Mouse (Mus musculus) neural tube, embryonic 12.5 days (tissue): ENCODE results near the gene Tex52. TPM values are rescaled to one million over a fixed set of nuclear protein-coding genes. Genes with fewer than 3 reads are reported as not detected.

Experiments used
- ATAC-seq: fragments of 200-750 bp; cut with Nextera tagmentation; 2 replicates; pipeline ENCODE4 v1.8.0; 2017; ENCODE audit warnings: low read depth, mild to moderate bottlenecking, moderate TSS enrichment, moderate library complexity; ENCODE audit not compliant: low FRiP score
- H3K27ac ChIP-seq: fragments of 300-500 bp; sonication (generic); 2 replicates; pipeline ENCODE4 v1.5.1; 2016
- H3K27me3 ChIP-seq: fragments of 300-500 bp; sonication (generic); replicated peaks from 2 replicates; pipeline ENCODE4 v1.6.1; 2016; ENCODE audit warnings: mild to moderate bottlenecking
- H3K36me3 ChIP-seq: fragments of 300-500 bp; sonication (generic); 2 replicates; pipeline ENCODE4 v1.6.1; 2016; ENCODE audit warnings: mild to moderate bottlenecking
- H3K4me1 ChIP-seq: fragments of 300-500 bp; sonication (generic); 2 replicates; pipeline ENCODE4 v1.6.1; 2016
- H3K4me2 ChIP-seq: fragments of 300-500 bp; sonication (generic); replicated peaks from 2 replicates; pipeline ENCODE4 v1.6.1; 2016; ENCODE audit warnings: mild to moderate bottlenecking
- H3K4me3 ChIP-seq: fragments of 300-500 bp; sonication (generic); 2 replicates; pipeline ENCODE4 v1.5.1; 2016
- H3K9ac ChIP-seq: fragments of 300-500 bp; sonication (generic); 2 replicates; pipeline ENCODE4 v1.6.1; 2016; ENCODE audit warnings: mild to moderate bottlenecking
- H3K9me3 ChIP-seq: fragments of 300-500 bp; sonication (generic); 2 replicates; pipeline ENCODE4 v1.6.1; 2016; ENCODE audit warnings: mild to moderate bottlenecking
- WGBS: fragments of 180-500 bp; shearing (Covaris S2); methylation state at CpG from one replicate; pipeline ENCODE4 v1.1.7; 2016; 5-methylcytosine and 5-hydroxymethylcytosine counted together
- polyA plus RNA-seq: library from polyadenylated mRNA; unstranded; fragments of >200 nt; fragmentation: Nextera tagmentation; extraction: Ambion mirVana; gene quantifications from 2 replicates; pipeline ENCODE4 v1.2.1, GENCODE M21; 2016

Tex52 gene
- polyA plus RNA-seq: 0.17 and 0.34 TPM in 2 replicates

DNA sequence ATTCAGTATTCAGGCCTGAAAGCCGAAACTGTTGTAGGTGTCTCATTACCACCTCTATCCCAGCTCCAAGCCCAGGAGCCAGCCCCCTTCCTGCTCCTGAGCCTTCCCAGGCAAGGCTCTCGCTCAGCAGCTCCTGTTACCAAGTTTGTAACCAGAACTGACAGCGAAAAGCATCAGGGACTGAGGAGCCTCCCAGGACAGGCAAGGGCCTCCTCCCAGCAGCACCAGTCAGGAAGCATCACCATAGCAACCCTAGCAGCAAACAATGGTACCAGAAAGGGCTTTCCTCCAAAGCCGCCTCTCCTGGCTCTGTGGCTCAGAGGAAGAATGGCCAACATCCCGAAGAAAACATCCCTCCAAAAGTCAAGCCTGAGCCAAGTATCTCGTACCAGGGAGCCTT is at the start of gene Tex52, which contains the start of gene Gm44596:
Gene Tex52 (plus strand): TSS at position 265 of the 400 bp plus-strand sequence.
Gene Gm44596 (plus strand): TSS at position 312 of the 400 bp plus-strand sequence.
- Histone ChIP-seq H3K9ac (no peak within 1 kb of the TSS), H3K27me3 (no peaks in the 10 kb centered on the region), H3K4me2 (no peak within 1 kb of the TSS), H3K4me1 (peaks cover 10% of the 10 kb centered on the region; the same call in 1 of the 2 replicates), H3K36me3 (peaks cover 52% of the 10 kb centered on the region), H3K4me3 (no peak within 1 kb of the TSS), H3K9me3 (no peaks in the 10 kb centered on the region), H3K27ac (no peak within 1 kb of the TSS)
- 34% methylated on average over 6 of the region's 6 CpGs for WGBS
- 0 out of 2 replicates have a peak, but pooled peaks have one; percentile 58 for ATAC-seq

DNA sequence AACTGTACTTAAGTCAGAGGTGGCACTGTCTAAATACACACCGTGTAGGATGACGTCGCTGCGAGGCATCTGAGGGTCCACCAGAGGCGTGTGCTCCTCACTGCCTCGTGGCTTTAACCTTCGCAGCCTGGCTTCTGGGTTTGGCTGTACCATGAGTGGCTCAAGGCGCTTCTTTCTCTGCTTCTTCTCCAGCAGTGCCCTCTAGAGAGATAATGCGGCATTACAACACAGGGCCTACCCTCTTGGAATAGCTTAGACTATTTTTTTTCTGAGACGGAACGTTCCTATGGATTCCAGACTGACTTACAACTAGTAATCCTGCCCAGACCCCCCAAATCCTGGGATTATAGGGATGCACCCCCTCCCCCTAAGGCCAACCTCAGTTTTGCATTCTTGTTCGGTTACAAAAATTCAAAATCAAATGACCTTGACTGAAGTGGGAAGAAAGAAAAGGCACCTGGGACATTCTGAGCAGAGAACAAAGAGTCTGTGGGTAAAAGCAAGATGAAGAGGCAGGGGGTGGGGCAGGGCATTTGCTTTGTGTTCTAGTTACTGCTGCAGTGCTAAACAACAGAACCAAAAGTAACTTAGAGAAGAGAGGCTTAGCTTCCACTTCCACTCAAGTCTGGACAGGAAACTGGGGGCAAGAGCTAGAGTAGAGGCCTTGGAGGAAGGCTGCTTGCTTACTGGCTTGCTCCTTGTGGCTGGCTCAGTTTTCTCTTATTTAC is 40.7 kb upstream of the Tex52 start:
- Histone ChIP-seq H3K4me3 (no peak overlapping the region), H3K27me3 (no peaks in the 10 kb centered on the region), H3K27ac (no peak overlapping the region), H3K36me3 (peaks cover 52% of the 10 kb centered on the region), H3K9me3 (peaks cover 7% of the 10 kb centered on the region; the same call in 1 of the 2 replicates), H3K4me2 (no peak overlapping the region), H3K4me1 (peaks cover 3% of the 10 kb centered on the region; the same call in 1 of the 2 replicates), H3K9ac (no peak overlapping the region)
- peak; percentile 89 for ATAC-seq
- 27% methylated on average over 12 of the region's 12 CpGs for WGBS

DNA sequence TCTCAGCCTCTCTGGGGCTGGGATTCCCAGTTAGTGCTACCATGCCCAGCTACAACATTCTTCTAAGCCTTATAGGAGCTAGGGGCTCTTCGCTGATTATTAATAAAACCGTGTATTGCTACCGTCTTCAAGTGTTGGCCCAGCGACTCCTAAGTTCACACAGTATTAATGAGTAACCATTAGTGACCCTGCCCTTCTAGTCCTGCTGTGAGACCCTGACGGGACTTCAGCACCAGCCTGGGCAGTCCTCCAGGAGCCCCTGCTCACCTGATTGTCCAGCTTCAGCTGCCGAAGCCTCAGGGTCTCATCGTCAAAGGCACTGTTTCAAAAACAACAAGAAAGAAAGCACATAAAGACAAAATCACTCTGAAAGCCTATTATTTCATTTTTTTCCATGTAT is 37.8 kb upstream of the Tex52 start:
- no peaks in the 10 kb centered on the region for H3K27me3 ChIP-seq
- H3K4me3 ChIP-seq: no peak overlapping the region
- peaks cover 33% of the 10 kb centered on the region for H3K36me3 ChIP-seq
- no peak for ATAC-seq
- no peaks in the 10 kb centered on the region for H3K9me3 ChIP-seq
- H3K9ac ChIP-seq: no peak overlapping the region
- WGBS: 73% methylated on average over 7 of the region's 7 CpGs
- peaks cover 3% of the 10 kb centered on the region; the same call in 1 of the 2 replicates for H3K4me1 ChIP-seq
- no peak overlapping the region for H3K27ac ChIP-seq
- no peak overlapping the region for H3K4me2 ChIP-seq

DNA sequence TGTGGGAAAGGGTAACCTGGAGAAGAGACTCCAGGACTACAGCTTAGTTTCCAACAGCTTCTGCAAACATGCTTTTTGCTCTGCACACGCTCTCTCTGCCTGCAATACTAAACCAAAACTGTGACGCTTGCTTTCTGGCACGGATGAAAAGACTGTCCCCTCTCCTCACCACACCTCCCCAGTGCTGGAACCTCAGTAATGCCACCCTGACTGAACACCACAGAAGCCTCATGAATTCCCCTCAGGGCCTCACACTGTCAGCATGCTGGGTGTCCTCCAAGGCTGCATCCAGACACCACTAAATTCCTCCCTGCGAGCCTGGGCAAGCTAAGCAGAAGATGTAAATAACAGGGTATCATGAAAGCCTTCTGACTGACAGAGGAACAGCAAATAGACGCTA is 36.4 kb upstream of the Tex52 start:
- Histone ChIP-seq H3K36me3 (peaks cover 24% of the 10 kb centered on the region), H3K9me3 (no peaks in the 10 kb centered on the region), H3K27me3 (no peaks in the 10 kb centered on the region), H3K4me1 (peaks cover 3% of the 10 kb centered on the region; the same call in 1 of the 2 replicates), H3K9ac (no peak overlapping the region), H3K4me3 (no peak overlapping the region), H3K27ac (no peak overlapping the region), H3K4me2 (no peak overlapping the region)
- no peak for ATAC-seq
- WGBS: 41% methylated on average over 5 of the region's 5 CpGs

DNA sequence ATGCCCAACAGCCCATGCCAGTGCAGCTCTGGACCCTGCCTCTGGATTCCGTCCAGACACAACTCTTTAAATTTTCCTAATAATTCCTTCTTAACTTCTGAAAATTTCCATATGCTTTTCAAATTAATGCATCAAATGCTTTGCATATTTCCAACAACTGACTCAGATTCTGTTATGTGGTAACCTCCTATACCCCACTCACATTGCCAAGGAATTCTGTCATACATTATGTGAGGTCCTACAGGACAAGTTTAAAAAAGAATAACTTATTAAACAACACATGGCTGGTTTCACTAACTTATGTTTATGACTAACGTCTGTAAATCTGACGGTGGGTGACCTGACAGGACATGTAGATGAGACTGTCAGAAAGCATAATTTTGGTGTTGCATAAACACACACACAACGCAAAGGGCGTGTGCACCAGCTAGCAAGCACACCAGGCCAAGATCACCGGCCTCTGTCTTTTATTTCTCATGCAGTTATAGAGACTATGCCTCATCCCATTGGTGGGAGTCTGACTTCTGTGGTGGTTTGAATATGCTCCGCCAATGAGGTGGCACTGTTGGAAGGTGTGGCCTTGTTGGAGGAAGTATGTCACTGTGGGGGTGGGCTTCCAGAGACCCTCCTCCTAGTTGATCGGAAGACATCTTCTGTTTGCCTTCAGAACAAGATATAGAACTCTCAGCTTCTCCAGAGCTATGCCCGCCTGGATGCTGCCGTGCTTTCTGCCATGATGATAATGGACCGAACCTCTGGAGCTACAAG is 33.1 kb upstream of the Tex52 start:
- no peak overlapping the region for H3K4me3 ChIP-seq
- H3K4me2 ChIP-seq: no peak overlapping the region
- 96% methylated on average over 11 of the region's 11 CpGs for WGBS
- H3K36me3 ChIP-seq: peaks cover 12% of the 10 kb centered on the region
- no peaks in the 10 kb centered on the region for H3K9me3 ChIP-seq
- no peak overlapping the region for H3K27ac ChIP-seq
- H3K27me3 ChIP-seq: no peaks in the 10 kb centered on the region
- H3K9ac ChIP-seq: no peak overlapping the region
- ATAC-seq: no peak
- H3K4me1 ChIP-seq: peaks cover 3% of the 10 kb centered on the region; the same call in 1 of the 2 replicates

DNA sequence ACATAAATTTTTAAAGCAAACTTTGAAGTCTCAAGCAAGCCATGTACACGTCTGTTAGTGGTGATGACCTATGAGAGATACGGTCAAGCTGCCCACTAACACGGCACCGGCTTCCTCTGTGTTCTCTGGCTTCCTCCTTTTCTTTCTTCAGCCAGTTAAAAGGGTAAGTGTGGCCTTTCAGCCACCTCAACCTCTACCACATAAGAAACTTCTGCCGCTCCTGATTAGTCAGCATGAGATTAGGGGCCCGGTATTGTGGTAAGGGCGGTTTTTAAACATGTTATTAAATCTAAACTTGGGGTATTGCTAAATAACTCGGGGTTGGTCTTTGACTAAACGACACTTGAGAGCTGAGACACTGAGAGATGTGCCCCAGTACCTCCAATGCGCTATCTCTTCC is 29.6 kb upstream of the Tex52 start:
- Histone ChIP-seq H3K36me3 (peaks cover 12% of the 10 kb centered on the region), H3K9ac (no peak overlapping the region), H3K4me2 (no peak overlapping the region), H3K4me3 (no peak overlapping the region), H3K4me1 (no peaks in the 10 kb centered on the region), H3K27me3 (no peaks in the 10 kb centered on the region), H3K27ac (no peak overlapping the region), H3K9me3 (no peaks in the 10 kb centered on the region)
- WGBS: 94% methylated on average over 10 of the region's 10 CpGs
- no peak for ATAC-seq

DNA sequence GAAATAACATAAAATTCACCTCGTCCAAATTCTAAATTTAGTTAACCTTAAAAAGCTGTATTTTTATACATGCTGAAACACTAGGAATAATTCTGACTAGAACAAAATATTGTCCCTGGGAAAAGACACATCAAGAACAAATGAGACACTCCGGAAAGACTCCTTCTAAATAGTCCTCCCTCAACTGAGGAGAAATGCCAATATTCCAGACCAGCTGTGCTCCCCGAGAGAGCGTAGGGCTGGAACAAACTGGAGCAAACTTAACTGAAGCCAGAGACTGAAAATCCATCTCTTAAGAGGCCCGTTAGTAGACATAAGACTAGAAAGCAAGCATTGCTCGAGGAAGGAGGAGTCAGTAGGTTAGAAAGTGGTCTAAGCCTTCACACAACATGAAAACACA is 28.5 kb upstream of the Tex52 start:
- H3K36me3 ChIP-seq: peaks cover 17% of the 10 kb centered on the region
- no peak for ATAC-seq
- H3K4me1 ChIP-seq: no peaks in the 10 kb centered on the region
- no peak overlapping the region for H3K27ac ChIP-seq
- no peaks in the 10 kb centered on the region for H3K27me3 ChIP-seq
- H3K9ac ChIP-seq: no peak overlapping the region
- H3K4me2 ChIP-seq: no peak overlapping the region
- H3K4me3 ChIP-seq: no peak overlapping the region
- 92% methylated on average over 6 of the region's 6 CpGs for WGBS
- H3K9me3 ChIP-seq: no peaks in the 10 kb centered on the region

DNA sequence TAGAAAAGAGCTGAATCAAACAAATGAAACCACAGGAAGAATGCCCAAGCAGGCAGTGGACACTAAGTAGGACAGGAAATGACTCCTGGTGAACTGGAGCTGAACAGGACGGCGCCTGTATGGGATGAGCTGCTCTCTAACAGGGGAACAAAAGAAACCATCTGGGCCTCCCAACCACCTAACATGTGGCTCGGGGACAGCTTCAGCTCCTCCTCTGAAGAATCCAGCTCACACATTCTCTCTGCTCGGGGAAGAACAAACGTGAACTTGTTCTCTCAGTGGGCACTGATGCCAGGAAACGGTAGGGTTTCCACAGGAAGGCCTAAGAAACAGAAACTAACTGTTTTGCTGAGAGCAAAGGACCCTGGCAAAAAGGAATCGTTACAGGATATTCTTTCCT is 25.5 kb upstream of the Tex52 start:
- H3K4me2 ChIP-seq: no peak overlapping the region
- 44% methylated on average over 7 of the region's 7 CpGs for WGBS
- H3K9ac ChIP-seq: no peak overlapping the region
- peaks cover 3% of the 10 kb centered on the region; the same call in 1 of the 2 replicates for H3K4me1 ChIP-seq
- no peaks in the 10 kb centered on the region for H3K27me3 ChIP-seq
- no peak overlapping the region for H3K4me3 ChIP-seq
- no peaks in the 10 kb centered on the region for H3K9me3 ChIP-seq
- peaks cover 8% of the 10 kb centered on the region; the same call in 1 of the 2 replicates for H3K36me3 ChIP-seq
- H3K27ac ChIP-seq: no peak overlapping the region
- ATAC-seq: 0 out of 2 replicates have a peak, but pooled peaks have one; percentile 56

DNA sequence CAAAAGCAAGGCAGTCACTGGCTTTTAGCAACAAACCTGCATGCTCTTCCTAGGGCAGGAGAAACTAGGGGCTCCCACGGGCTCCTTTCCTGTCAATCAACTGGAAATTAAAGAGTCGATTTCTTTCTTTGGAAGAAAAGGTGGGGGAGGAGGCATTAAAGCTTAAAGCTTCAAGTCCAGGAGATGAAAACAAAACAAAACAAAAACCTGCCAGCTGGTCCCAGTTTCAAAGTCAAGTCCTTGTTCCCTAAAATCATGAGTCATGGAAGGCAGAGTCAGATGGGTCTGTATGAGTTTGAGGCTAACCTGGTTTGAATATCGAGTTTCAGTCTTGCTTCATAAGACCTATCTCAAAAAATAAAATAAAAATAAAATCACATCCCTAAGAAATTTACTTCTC is 21.1 kb upstream of the Tex52 start:
- Histone ChIP-seq H3K4me1 (peaks cover 10% of the 10 kb centered on the region), H3K9ac (no peak overlapping the region), H3K27me3 (no peaks in the 10 kb centered on the region), H3K27ac (no peak overlapping the region), H3K36me3 (peaks cover 32% of the 10 kb centered on the region), H3K4me3 (no peak overlapping the region), H3K4me2 (peak overlapping the region; percentile 74; the same call in 1 of the 2 replicates), H3K9me3 (no peaks in the 10 kb centered on the region)
- 72% methylated on average over 3 of the region's 3 CpGs for WGBS
- ATAC-seq: no peak

DNA sequence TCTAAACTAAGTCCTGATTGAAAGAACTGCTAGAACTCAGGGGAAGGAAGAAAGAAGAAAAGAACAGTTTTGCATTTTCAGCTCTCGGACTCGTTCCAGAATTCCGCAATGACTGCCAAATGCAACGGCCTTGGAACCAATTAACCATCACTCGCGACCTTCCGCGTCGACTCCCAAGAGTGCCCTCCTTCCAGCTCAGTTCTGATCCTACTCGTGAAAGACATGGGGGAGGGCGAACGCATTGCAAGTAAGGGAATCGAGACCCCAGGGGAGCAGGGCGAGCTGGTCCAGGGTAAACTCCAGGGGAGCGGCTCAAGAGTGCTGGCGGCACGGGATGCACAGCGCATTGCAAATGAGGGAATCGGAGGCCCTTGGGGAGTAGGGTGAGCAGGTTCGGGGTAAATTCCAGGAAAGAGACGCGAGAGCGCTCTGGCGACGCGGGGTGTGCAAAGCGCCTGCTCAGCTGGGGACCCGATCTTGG is 20.0 kb upstream of the Tex52 start:
- H3K9ac ChIP-seq: peak overlapping the region; percentile 83
- WGBS: under 1% methylated on average over 28 of the region's 28 CpGs
- peaks cover 10% of the 10 kb centered on the region for H3K4me1 ChIP-seq
- H3K4me3 ChIP-seq: peak overlapping the region; percentile 83
- no peaks in the 10 kb centered on the region for H3K27me3 ChIP-seq
- peak; percentile 66 for ATAC-seq
- no peaks in the 10 kb centered on the region for H3K9me3 ChIP-seq
- peak overlapping the region; percentile 66 for H3K27ac ChIP-seq
- H3K4me2 ChIP-seq: peak overlapping the region; percentile 74
- peaks cover 32% of the 10 kb centered on the region for H3K36me3 ChIP-seq

DNA sequence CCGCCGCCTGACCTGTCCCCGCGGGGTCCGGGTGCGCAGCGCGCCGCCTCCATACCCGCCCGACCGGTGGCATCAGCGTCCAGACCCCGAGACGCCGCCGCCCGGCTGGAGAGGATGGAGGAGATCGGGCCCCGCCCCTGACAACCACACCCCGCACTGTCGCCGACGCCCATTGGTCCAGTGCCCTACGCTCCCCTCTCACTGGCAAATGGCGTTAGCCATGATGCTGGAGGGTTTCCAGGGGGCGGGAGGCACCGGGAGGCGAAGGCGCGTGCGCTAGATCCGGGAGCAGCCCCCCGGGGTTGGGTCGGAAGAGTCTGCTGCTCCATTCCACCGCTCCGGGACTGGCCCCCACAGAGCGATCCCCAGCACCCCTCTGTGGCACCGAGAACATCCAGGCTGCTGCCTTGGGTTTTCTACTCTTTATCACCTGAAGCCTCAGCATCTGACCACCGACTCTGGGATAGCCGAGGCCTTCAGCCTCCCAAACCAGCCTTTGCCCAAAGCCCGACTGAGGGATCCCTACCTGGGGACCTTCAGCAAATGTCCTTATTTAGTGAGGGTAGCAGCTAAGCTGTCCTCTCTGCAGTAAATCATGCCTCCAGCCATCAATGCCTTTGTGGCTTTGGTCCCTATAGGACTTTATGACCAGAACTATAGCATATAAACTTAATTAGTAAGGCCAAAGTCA is 19.4 kb upstream of the Tex52 start, which contains the start of gene Tulp3:
Gene Tulp3 (minus strand): TSS at position 126 of the 691 bp plus-strand sequence.
- H3K4me1 ChIP-seq: peaks cover 13% of the 10 kb centered on the region
- peak; percentile 98 for ATAC-seq
- 0% methylated on average over 42 of the region's 42 CpGs for WGBS
- H3K36me3 ChIP-seq: peaks cover 27% of the 10 kb centered on the region
- no peaks in the 10 kb centered on the region for H3K27me3 ChIP-seq
- H3K9me3 ChIP-seq: no peaks in the 10 kb centered on the region
- peak within 1 kb of the TSS; percentile 74 for H3K4me2 ChIP-seq
- peak within 1 kb of the TSS; percentile 83 for H3K9ac ChIP-seq
- H3K4me3 ChIP-seq: peak within 1 kb of the TSS; percentile 83
- peak within 1 kb of the TSS; percentile 66 for H3K27ac ChIP-seq
